ENCODE assay signal across 8 mouse cellular contexts in genomic region chr11:65852066-65852465, GRCm38 (mm10). TPM values are rescaled to one million over a fixed set of nuclear protein-coding genes. Genes with fewer than 3 reads are reported as not detected.
DNase-seq lines count a peak whose midpoint lies in the region.

No protein-coding gene starts in this region.

- DNase-seq in adrenal gland, postnatal 14 days = peak; percentile 37
- no peak for DNase-seq in adrenal gland, postnatal 25 days
- DNase-seq in left cerebral cortex, postnatal 25 days (ENCODE audit: low spot score in 2 of 2) = peak; percentile 9
- no peak for DNase-seq in left cerebral cortex, adult 9 months (ENCODE audit: low spot score in 2 of 2)
- peak; percentile 58 for DNase-seq in NIH3T3 (ENCODE audit: low read depth)
- DNase-seq in lung, postnatal 14 days = peak; percentile 12
- DNase-seq in urinary bladder, postnatal 36 days (ENCODE audit: low spot score in 2 of 2) = no peak
- DNase-seq in spleen, adult 12 weeks (ENCODE audit: low spot score) = no peak

- intact Hi-C loops in left cerebral cortex, postnatal 25 days (cut with DNase I) = no loop called here

RNA-seq across cellular contexts. Expression of gene Zkscan6, which starts 45.1 kb away (rescaled TPM):
- 12.3 and 12.9 TPM in 2 replicates for total RNA-seq in adrenal gland, postnatal 14 days (2021)
- 14.4 and 15.9 TPM in 2 replicates for total RNA-seq in adrenal gland, postnatal 25 days (2021)
- total RNA-seq in left cerebral cortex, postnatal 25 days (2021) = 10 to 100 TPM; 12.6 to 13.0 TPM

Comparison
In these comparisons a context has a peak if more than half of its experiments do, and no peak if none do; other contexts are left out.
1. DNase-seq: peak in adrenal gland, postnatal 14 days (single experiment), left cerebral cortex, postnatal 25 days (2 of 2), NIH3T3 (single experiment) and lung, postnatal 14 days (single experiment); none in adrenal gland, postnatal 25 days (single experiment), left cerebral cortex, adult 9 months (0 of 2), urinary bladder, postnatal 36 days (0 of 2) and spleen, adult 12 weeks (single experiment).